ENCODE assay signal across 21 mouse cellular contexts in the genomic region with DNA sequence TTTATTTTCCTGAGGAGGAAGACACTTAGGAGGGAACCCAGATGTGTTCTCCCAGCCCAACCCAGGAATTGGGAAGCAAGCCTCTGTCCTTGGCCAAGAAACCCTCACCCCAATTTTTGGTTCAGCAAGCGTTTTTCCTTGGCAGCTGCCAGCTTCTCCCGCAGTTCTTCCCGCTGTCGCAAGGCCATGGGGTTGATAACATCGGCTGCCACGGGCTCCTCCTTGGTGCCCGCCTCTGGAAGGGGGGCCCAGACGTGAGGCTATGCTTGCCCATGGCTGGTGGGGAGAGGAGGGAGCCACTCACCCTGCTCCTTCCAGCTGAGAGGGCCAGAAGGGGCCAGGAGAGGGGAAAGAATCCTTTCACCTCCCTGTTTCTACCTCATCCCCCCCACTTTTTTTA. TPM values are rescaled to one million over a fixed set of nuclear protein-coding genes. Genes with fewer than 3 reads are reported as not detected.
"Had no signal": no experiment of that assay in that cellular context is flagged by ENCODE, and none has a peak within 500 bp of the region (broad histone marks: within the 10 kb centered on the region; RNA-seq: fewer than 3 reads in every experiment).

No protein-coding gene starts in this region.

- DNase-seq: retina, postnatal 1 day; right cerebral cortex, adult 18-20 months; right cerebral cortex, postnatal 14 days; right cerebral cortex, postnatal 25 days; right cerebral cortex, postnatal 4 days; spleen, adult 18-20 months; thymus, adult 18-20 months; thymus, adult 2 months; thymus, postnatal 14 days; thymus, postnatal 25 days; thymus, postnatal 36 days; thymus, postnatal 4 days had no signal

- H3K4me3 ChIP-seq: neural tube, embryonic 12.5 days; neural tube, embryonic 13.5 days; neural tube, embryonic 15.5 days; stomach, embryonic 15.5 days had no signal

- H3K27me3 ChIP-seq: neural tube, embryonic 12.5 days; neural tube, embryonic 13.5 days; neural tube, embryonic 15.5 days; stomach, embryonic 15.5 days had no signal

- H3K9me3 ChIP-seq: neural tube, embryonic 12.5 days; neural tube, embryonic 13.5 days; neural tube, embryonic 15.5 days; stomach, embryonic 15.5 days had no signal

- H3K4me2 ChIP-seq: neural tube, embryonic 12.5 days; neural tube, embryonic 13.5 days; neural tube, embryonic 15.5 days; stomach, embryonic 15.5 days had no signal

- H3K27ac ChIP-seq: neural tube, embryonic 12.5 days; neural tube, embryonic 13.5 days; neural tube, embryonic 15.5 days; stomach, embryonic 15.5 days; stomach, postnatal 0 days had no signal

- H3K9ac ChIP-seq: neural tube, embryonic 12.5 days; neural tube, embryonic 13.5 days; neural tube, embryonic 15.5 days; stomach, embryonic 15.5 days had no signal

RNA-seq across cellular contexts. Expression of gene Tsga10ip, which starts 17.6 kb away (rescaled TPM):
- polyA plus RNA-seq: neural tube, embryonic 11.5 days; neural tube, embryonic 14.5 days; neural tube, embryonic 15.5 days; stomach, embryonic 14.5 days; urinary bladder, adult 2 months had no signal
